Mouse (Mus musculus): Measurements from ENCODE around the gene Prmt9.

Prmt9 gene

GRCm38 (mm10) chr8:77526130-77526529 is 23.1 kb upstream of the Prmt9 start:
- no peak for DNase-seq (ENCODE audit: extremely low read depth, insufficient read length, low spot score)

GRCm38 (mm10) chr8:77534358-77534992 is 14.7 kb upstream of the Prmt9 start:
- no peak for DNase-seq (ENCODE audit: extremely low read depth, insufficient read length, low spot score)

GRCm38 (mm10) chr8:77535026-77535595 is 14.1 kb upstream of the Prmt9 start:
- DNase-seq (ENCODE audit: extremely low read depth, insufficient read length, low spot score): peak; percentile 67

DNA sequence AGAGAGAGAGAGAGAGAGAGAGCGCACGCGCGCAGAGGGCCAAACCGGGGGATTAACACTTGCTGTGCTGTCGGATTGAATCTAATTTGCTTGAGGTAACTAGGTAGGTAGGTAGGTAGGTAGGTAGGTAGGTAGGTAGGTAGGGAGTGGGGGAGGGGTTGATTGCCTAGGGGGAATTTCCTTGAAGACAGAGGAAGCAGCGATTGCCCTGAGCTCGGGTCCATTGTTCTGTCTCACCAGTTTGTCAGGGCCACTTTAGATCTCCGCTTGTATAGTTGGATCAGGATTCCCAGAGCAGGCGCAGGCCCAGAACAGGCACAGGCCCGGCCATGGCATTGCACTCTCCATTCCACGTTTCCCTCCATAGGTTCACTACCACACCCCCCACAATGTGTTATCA is 12.4 kb upstream of the Prmt9 start:
- no peak for DNase-seq (ENCODE audit: extremely low read depth, insufficient read length, low spot score)

- no peak for DNase-seq (ENCODE audit: extremely low read depth, insufficient read length, low spot score)
These were observed 10.9 kb upstream of the Prmt9 start for GRCm38 (mm10) chr8:77538256-77538655.

DNA sequence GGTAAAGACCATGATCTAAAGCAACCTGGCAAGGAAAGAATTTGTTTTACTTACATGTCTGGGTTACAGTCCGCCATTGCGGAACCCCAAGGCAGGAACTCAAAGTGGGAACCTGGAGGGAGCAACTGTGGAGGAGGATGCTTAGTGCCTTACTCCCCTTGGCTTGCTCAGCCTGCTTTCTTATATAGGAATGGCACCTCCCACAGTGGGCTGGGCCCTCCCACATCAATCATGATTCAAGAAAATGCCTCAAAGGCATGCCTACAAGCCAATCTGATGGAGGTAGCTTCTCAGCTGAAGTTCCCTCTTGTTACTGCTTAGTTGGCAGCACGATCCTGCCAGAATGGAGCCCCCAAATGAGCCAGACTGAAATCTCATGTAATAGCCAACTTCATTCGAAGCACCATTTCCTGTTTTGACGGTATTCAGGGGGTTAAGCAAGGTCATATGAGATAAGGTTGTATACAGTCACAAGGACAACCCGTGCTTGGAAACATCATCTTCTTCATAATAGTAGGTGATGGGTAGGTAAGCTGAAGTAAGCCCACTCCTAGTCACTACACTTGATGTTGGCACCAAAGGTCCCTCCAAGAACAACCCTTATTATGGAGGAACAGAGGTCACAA is 5.9 kb upstream of the Prmt9 start:
- DNase-seq (ENCODE audit: extremely low read depth, insufficient read length, low spot score): no peak

DNA sequence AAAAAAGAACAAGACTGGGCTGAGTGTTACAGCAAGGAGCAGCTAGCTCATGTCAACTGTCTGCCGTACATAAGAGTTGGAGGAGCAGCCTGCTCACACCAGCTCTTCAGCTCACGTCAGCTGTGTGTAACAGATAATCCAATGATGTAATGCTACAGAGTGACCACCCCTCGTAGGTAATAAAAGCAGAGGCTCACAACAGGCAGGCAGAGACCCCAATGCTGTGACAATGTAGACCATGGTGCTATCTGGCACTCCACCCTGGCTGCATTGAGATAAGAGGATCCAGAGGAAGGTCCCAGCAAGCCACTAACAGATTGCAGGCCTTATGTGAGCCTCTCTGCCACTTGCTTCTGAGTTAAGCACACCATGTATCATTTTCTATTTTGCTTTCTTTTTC is 4.8 kb upstream of the Prmt9 start:
- no peak for DNase-seq (ENCODE audit: extremely low read depth, insufficient read length, low spot score)

DNA sequence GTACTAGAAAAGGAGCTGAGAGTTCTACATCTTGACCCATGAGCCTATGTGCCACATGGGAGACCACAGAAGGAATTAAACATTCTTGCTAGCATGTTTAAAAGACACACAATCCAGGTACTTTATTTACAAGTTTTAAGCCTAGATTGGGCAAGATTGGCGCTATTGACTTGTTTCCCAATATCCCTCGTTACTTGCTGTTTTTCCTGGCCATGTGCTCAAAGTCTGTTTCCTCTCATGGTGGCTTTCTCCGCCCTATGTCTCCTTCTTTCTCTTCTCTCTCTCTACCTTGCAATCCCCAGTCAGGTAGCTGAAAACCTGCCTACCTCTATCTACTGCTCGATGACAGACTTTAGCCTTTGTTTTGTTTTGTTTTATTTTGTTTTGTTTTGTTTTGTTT is 3.6 kb upstream of the Prmt9 start:
- no peak for DNase-seq (ENCODE audit: extremely low read depth, insufficient read length, low spot score)

GRCm38 (mm10) chr8:77549881-77550580 is 834 bp downstream of the Prmt9 start:
- peak; percentile 31 for DNase-seq (ENCODE audit: extremely low read depth, insufficient read length, low spot score)

GRCm38 (mm10) chr8:77552491-77552890 is 3.3 kb downstream of the Prmt9 start:
- no peak for DNase-seq (ENCODE audit: extremely low read depth, insufficient read length, low spot score)

DNA sequence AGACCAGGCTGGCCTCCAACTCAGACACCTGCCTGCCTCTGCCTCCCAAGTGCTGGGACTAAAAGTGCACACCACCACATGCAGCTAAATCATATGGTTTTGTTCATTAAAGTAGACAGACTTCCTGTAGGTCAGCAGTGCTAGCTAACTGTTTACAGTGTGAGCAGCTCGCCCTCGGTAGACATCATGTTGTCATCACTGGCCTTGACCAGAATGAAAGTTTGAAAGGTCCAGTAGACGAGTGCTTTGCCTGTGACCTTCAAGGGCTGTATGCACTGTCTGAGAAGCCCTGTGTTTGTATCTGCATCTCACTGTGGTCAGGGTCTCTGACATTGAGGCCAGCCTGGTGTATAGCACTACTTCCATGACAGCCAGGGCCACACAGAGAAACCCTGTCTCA is 12.2 kb downstream of the Prmt9 start:
- no peak for DNase-seq (ENCODE audit: extremely low read depth, insufficient read length, low spot score)

DNA sequence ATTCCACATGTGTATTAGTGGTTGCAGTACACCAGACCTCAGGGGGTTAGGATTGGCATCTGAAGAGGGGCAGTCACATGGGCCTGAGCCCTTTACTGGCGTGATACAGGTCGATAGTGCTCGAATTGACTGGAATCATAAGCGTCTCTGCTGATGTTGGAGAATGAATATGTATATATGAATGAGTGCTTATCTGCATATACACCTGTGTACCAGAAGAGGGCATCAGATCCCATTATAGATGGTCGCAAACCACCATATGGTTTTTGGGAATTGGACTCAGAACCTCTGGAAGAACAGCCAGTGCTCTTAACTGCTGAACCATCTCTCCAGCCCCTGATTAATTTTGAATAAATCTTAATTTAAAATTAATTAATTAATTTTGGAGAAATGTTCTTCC is 25.0 kb downstream of the Prmt9 start:
- no peak for DNase-seq (ENCODE audit: extremely low read depth, insufficient read length, low spot score)

GRCm38 (mm10) chr8:77577674-77578073 is 28.5 kb downstream of the Prmt9 start:
- DNase-seq (ENCODE audit: extremely low read depth, insufficient read length, low spot score): no peak

DNA sequence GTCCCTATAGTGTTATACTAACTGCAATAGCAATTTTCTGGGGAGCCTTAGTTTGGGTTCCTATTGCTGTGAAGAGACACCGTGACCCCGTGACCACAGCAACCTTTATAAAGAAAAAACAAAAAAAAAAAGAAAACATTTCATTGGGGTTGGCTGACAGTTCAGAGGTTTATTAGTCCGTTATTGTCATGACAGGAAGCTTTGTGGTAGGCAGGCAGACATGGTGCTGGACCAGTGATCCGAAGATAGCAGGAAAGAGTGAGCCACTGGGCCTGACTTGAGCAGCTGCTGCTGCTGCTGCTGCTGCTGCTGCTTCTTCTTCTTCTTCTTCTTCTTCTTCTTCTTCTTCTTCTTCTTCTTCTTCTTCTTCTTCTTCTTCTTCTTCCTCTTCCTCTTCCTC is 35.0 kb downstream of the Prmt9 start:
- DNase-seq (ENCODE audit: extremely low read depth, insufficient read length, low spot score): no peak

- no peak for DNase-seq (ENCODE audit: extremely low read depth, insufficient read length, low spot score)
These were observed 60.4 kb downstream of the Prmt9 start for GRCm38 (mm10) chr8:77609621-77610020.

DNA sequence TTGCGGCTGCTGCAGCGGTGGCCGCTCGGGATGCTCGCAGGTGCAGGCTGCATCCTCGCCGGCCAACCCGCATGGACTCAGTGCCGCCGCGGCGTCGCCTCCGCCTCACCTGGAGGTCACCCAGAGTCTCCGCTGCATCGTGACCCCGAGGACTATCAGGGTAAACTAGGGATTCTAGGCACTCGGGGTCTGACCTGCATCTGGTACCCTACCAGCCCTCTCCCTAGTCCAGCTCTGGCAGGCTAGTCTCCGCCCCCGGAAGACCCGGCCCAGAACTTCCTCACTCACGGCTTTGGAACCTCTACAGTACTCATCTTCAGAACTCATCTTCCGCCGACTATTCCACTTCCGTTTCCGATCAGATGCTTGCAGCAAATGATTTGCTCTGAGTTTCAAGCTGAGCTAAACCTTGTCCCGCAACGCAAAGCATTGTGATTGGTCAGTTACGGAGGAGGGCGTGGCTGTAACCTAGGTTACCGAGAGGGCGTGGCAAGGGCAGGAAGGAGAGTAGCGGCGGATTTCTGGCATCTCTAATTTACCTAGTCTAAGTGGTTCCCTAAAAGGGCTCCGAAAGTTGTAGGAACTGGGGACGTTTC is 61.3 kb downstream of the Prmt9 start, which contains the start of gene Tmem184c:
Gene Tmem184c, minus strand, starts transcription at position 325 of the 596 bp plus-strand sequence.
- peak; percentile 91 for DNase-seq (ENCODE audit: extremely low read depth, insufficient read length, low spot score)

DNA sequence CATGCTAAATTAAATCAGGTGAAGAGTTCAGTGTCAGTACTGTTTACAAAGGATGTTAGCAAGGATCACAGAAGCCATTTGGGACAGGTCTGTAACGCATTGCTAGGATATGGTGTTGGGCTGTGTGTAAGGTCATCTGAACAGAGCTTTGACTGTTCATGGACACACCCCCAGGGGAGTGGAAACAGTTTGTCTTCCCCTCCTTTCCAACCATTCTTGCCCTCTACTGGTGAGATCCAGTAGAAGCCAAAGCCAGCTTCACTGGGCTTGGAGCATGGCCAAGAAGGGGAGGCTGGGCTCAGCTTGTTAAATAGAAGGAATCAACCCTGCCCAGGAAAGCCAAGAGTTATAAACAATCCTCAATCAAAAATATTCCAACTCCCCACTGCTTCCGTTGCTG is 68.7 kb downstream of the Prmt9 start:
- peak; percentile 17 for DNase-seq (ENCODE audit: extremely low read depth, insufficient read length, low spot score)

DNA sequence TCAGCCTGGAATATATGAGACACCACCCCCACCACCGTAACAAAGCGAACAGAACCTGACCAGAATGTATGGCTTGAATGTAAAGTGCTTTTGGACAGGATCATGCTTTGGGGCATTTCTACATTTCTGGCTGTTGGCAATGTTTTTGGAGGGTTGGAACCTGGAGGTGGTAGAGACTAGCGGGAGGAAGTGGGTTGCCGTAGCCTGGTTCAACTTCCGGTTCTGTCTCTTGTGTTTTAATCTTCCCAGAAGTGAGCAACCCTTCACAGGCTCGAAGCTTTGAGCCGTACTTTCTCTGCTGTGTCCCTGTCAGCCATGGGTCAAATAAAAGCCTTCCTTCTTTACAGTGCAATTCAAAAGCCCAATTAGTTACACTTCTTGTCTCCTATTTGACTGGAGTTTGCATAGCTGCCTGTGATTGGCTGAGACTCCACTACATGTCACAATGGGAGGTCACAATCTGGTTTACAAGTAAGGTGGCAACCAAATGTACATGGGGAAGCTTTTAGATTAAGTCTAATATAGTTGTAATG is 74.5 kb downstream of the Prmt9 start:
- no peak for DNase-seq (ENCODE audit: extremely low read depth, insufficient read length, low spot score)

GRCm38 (mm10) chr8:77629858-77630537 is 80.8 kb downstream of the Prmt9 start:
- peak; percentile 41 for DNase-seq (ENCODE audit: extremely low read depth, insufficient read length, low spot score)

DNA sequence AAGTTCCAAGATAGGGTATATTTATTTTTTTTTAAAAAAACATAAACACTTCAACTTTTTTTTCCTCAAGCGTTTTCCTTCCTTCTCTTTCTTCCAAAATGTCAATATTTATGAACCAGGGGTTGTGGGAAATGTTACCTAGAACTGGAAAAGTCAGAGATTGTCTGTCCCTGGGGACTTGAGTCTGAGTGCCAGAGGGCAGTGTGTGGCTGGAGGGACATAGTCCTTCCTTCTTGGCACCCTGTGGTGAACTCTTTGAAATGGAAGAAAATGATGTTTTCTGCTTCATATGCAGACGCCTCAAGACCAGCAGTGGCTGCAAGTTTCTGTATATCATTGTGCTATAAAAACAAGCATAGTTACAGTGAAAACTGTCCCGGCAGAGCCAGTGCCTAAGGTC is 81.5 kb downstream of the Prmt9 start:
- DNase-seq (ENCODE audit: extremely low read depth, insufficient read length, low spot score): no peak
